Mouse (Mus musculus): ENCODE results near the gene Olfr1392. TPM values are rescaled to one million over a fixed set of nuclear protein-coding genes. Genes with fewer than 3 reads are reported as not detected.

Gene Olfr1392
- polyA plus RNA-seq, 1 experiment from 2014 or later, result not detected

Other genes starting within 250 kb of the Olfr1392 start
- gene 9930111J21Rik2, start 234.0 kb upstream of the Olfr1392 start, polyA plus RNA-seq (2016; fragmentation: Nextera tagmentation; extraction: Ambion mirVana), result 0.24 and 0.27 TPM in 2 replicates
- gene Tgtp2, start 221.1 kb upstream of the Olfr1392 start, polyA plus RNA-seq (2016; fragmentation: Nextera tagmentation; extraction: Ambion mirVana), result not detected in 2 replicates
- gene Ifi47, start 208.7 kb upstream of the Olfr1392 start, polyA plus RNA-seq (2016; fragmentation: Nextera tagmentation; extraction: Ambion mirVana), result 0.48 and 0.61 TPM in 2 replicates
- gene Olfr1396, start 170.4 kb upstream of the Olfr1392 start, polyA plus RNA-seq (2016; fragmentation: Nextera tagmentation; extraction: Ambion mirVana), result not detected in 2 replicates
- not detected in 2 replicates for gene Olfr1395, start 143.0 kb upstream of the Olfr1392 start, polyA plus RNA-seq (2016; fragmentation: Nextera tagmentation; extraction: Ambion mirVana)
- not detected in 2 replicates for gene Olfr1394, start 130.9 kb upstream of the Olfr1392 start, polyA plus RNA-seq (2016; fragmentation: Nextera tagmentation; extraction: Ambion mirVana)
- 0.04 and 0.39 TPM in 2 replicates for gene Btnl9, start 98.1 kb upstream of the Olfr1392 start, polyA plus RNA-seq (2016; fragmentation: Nextera tagmentation; extraction: Ambion mirVana)
- 49.5 and 61.0 TPM in 2 replicates for gene Zfp62, start 82.0 kb upstream of the Olfr1392 start, polyA plus RNA-seq (2016; fragmentation: Nextera tagmentation; extraction: Ambion mirVana)
- gene Mgat1, start 41.1 kb upstream of the Olfr1392 start, polyA plus RNA-seq (2016; fragmentation: Nextera tagmentation; extraction: Ambion mirVana), result 36.6 and 36.7 TPM in 2 replicates
- 0.06 TPM in 1 of 2 replicates, not detected in the other for gene Olfr1393, start 7.0 kb upstream of the Olfr1392 start, polyA plus RNA-seq (2016; fragmentation: Nextera tagmentation; extraction: Ambion mirVana)
- gene Olfr10, start 19.5 kb downstream of the Olfr1392 start, polyA plus RNA-seq (2016; fragmentation: Nextera tagmentation; extraction: Ambion mirVana), result not detected in 2 replicates
- gene Olfr1391, start 37.5 kb downstream of the Olfr1392 start, polyA plus RNA-seq (2016; fragmentation: Nextera tagmentation; extraction: Ambion mirVana), result not detected in 2 replicates
- gene Olfr1390, start 49.9 kb downstream of the Olfr1392 start, polyA plus RNA-seq (2016; fragmentation: Nextera tagmentation; extraction: Ambion mirVana), result not detected in 2 replicates
- not detected in 2 replicates for gene Olfr1389, start 137.8 kb downstream of the Olfr1392 start, polyA plus RNA-seq (2016; fragmentation: Nextera tagmentation; extraction: Ambion mirVana)
- 0.06 TPM in 1 of 2 replicates, not detected in the other for gene Olfr1388, start 151.3 kb downstream of the Olfr1392 start, polyA plus RNA-seq (2016; fragmentation: Nextera tagmentation; extraction: Ambion mirVana)
- gene Olfr1387, start 170.1 kb downstream of the Olfr1392 start, polyA plus RNA-seq (2016; fragmentation: Nextera tagmentation; extraction: Ambion mirVana), result not detected in 2 replicates
- not detected in 2 replicates for gene Olfr1386, start 179.8 kb downstream of the Olfr1392 start, polyA plus RNA-seq (2016; fragmentation: Nextera tagmentation; extraction: Ambion mirVana)
- gene Olfr1385, start 203.8 kb downstream of the Olfr1392 start, polyA plus RNA-seq (2016; fragmentation: Nextera tagmentation; extraction: Ambion mirVana), result not detected in 2 replicates
- not detected in 2 replicates for gene Olfr1384, start 221.4 kb downstream of the Olfr1392 start, polyA plus RNA-seq (2016; fragmentation: Nextera tagmentation; extraction: Ambion mirVana)
- not detected in 2 replicates for gene Olfr1383, start 234.4 kb downstream of the Olfr1392 start, polyA plus RNA-seq (2016; fragmentation: Nextera tagmentation; extraction: Ambion mirVana)
- not detected in 2 replicates for gene Olfr1382, start 243.0 kb downstream of the Olfr1392 start, polyA plus RNA-seq (2016; fragmentation: Nextera tagmentation; extraction: Ambion mirVana)

Measured in neural tube, embryonic 12.5 days (tissue).